Mouse (Mus musculus): ENCODE measurements at regions not wholly inside any gene's neighbourhood (a gene's known extent, or its start where the extent isn't known, plus 50 kb on each side); places are given as distances from the start of the nearest gene placed in this dataset.

DNA sequence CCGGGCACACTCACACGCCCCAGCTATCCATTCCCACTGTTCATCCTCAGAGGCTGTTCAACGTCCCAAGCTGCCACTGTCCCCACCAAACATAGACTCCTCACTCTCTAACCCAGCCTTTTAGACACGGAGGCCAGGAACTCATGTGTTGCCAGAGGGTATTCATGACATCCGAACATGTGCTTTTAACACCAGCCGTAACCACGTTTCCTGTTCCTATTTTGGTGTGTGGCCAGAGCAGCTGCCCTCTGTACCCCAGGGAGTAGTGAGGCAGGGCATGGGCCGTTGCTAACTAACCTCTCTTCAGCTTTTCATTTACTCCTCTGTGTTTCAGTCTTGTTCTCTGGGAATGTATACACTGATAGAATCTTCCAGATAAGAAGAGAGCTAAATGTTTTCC lies 156.2 kb downstream of the Glrx3 start:
- Histone ChIP-seq H3K9me3 (replicated peaks; ENCODE audit: insufficient read depth, low read length) (no peaks in the 10 kb centered on the region), H3K79me2 (ENCODE audit: control insufficient read depth, insufficient read depth, low read length, poor library complexity) (no peaks in the 10 kb centered on the region), H3K27ac (ENCODE audit: control insufficient read depth, low read depth, low read length) (no peak overlapping the region), H3K36me3 (ENCODE audit: control insufficient read depth in 1 of 2, insufficient read depth in 2 of 2, low read length in 2 of 2) (no peaks in the 10 kb centered on the region), H3K9ac (ENCODE audit: control insufficient read depth, low read depth, low read length, poor library complexity, severe bottlenecking) (no peak overlapping the region), H3K4me1 (ENCODE audit: control insufficient read depth in 1 of 2, insufficient read depth in 2 of 2, low read length in 2 of 2) (no peaks in the 10 kb centered on the region), H3K27me3 (ENCODE audit: control insufficient read depth in 1 of 2, insufficient read depth in 2 of 2, low read length in 2 of 2) (no peaks in the 10 kb centered on the region), H3K4me3 (ENCODE audit: control insufficient read depth in 1 of 2, insufficient read depth in 1 of 2, low read depth in 2 of 2, low read length in 2 of 2) (no peak overlapping the region)
- TF ChIP-seq ZMIZ1 (IDR thresholded peaks at IDR 0.05; ENCODE audit: low read depth, low read length) (no peak), ZNF384 (IDR thresholded peaks at IDR 0.05; ENCODE audit: low read depth, low read length) (no peak), TCF12 (IDR thresholded peaks at IDR 0.05; ENCODE audit: low read depth, low read length) (no peak), MYB (IDR thresholded peaks at IDR 0.05; ENCODE audit: low read depth, low read length) (no peak), ZKSCAN1 (IDR thresholded peaks at IDR 0.05; ENCODE audit: low read depth, low read length) (no peak), GATA1 (IDR thresholded peaks at IDR 0.05; ENCODE audit: low read depth, low read length) (no peak), KAT2A (conservative IDR thresholded peaks at IDR 0.05; ENCODE audit: low read depth, low read length) (no peak), MAX (IDR thresholded peaks at IDR 0.05; ENCODE audit: low read length) (no peak), SIN3A (IDR thresholded peaks at IDR 0.05; ENCODE audit: low read length) (no peak), GABPA (IDR thresholded peaks at IDR 0.05; ENCODE audit: low read depth, low read length) (no peak), E2F4 (IDR thresholded peaks at IDR 0.05; ENCODE audit: borderline replicate concordance, low read depth, low read length) (no peak), NELFE (IDR thresholded peaks at IDR 0.05; ENCODE audit: low read depth, low read length) (no peak), HCFC1 (IDR thresholded peaks at IDR 0.05; ENCODE audit: low read depth, low read length) (no peak)
- DNase-seq (ENCODE audit: low read depth, low spot score), result no peak

DNA sequence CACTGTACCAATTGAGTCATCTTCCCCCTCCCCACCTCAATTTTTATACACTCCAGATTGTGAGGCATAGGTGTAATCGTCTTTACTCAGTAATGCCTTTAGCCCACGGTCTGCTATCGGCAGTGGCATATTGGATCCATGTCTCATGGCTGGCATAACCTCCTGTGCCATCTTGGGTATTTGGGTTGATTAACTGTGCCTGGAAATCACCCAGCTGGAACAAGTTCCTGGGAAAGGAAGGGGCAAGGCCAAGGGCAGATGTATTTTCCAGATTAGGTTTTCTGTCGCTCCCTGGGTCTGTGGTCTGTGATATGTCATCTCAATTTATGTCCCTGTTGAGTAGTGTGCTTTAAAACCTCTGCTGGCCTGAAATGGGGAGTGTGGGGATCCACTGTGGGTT lies 158.2 kb downstream of the Glrx3 start:
- no peaks in the 10 kb centered on the region for H3K36me3 ChIP-seq (ENCODE audit: control insufficient read depth in 1 of 2, insufficient read depth in 2 of 2, low read length in 2 of 2)
- no peaks in the 10 kb centered on the region for H3K9me3 ChIP-seq (replicated peaks; ENCODE audit: insufficient read depth, low read length)
- H3K4me1 ChIP-seq (ENCODE audit: control insufficient read depth in 1 of 2, insufficient read depth in 2 of 2, low read length in 2 of 2), result no peaks in the 10 kb centered on the region
- H3K27me3 ChIP-seq (ENCODE audit: control insufficient read depth in 1 of 2, insufficient read depth in 2 of 2, low read length in 2 of 2), result no peaks in the 10 kb centered on the region
- no peak overlapping the region for H3K4me3 ChIP-seq (ENCODE audit: control insufficient read depth in 1 of 2, insufficient read depth in 1 of 2, low read depth in 2 of 2, low read length in 2 of 2)
- DNase-seq (ENCODE audit: low read depth, low spot score), result no peak
- H3K27ac ChIP-seq (ENCODE audit: control insufficient read depth, low read depth, low read length), result no peak overlapping the region
- no peak overlapping the region for H3K9ac ChIP-seq (ENCODE audit: control insufficient read depth, low read depth, low read length, poor library complexity, severe bottlenecking)
- H3K79me2 ChIP-seq (ENCODE audit: control insufficient read depth, insufficient read depth, low read length, poor library complexity), result no peaks in the 10 kb centered on the region
- TF ChIP-seq ETS1 (IDR thresholded peaks at IDR 0.05; ENCODE audit: low read depth, low read length) (no peak), CHD2 (IDR thresholded peaks at IDR 0.05; ENCODE audit: low read length) (no peak), ZMIZ1 (IDR thresholded peaks at IDR 0.05; ENCODE audit: low read depth, low read length) (no peak), MXI1 (IDR thresholded peaks at IDR 0.05; ENCODE audit: low read depth, low read length) (no peak), TCF12 (IDR thresholded peaks at IDR 0.05; ENCODE audit: low read depth, low read length) (no peak), MAZ (IDR thresholded peaks at IDR 0.05; ENCODE audit: low read depth, low read length) (no peak), MYC (IDR thresholded peaks at IDR 0.05; ENCODE audit: low read depth, low read length) (no peak), BHLHE40 (IDR thresholded peaks at IDR 0.05; ENCODE audit: borderline replicate concordance, low read depth, low read length) (no peak), GATA1 (IDR thresholded peaks at IDR 0.05; ENCODE audit: low read depth, low read length) (no peak), SMC3 (IDR thresholded peaks at IDR 0.05; ENCODE audit: low read depth, low read length) (no peak), POLR2AphosphoS2 (IDR thresholded peaks at IDR 0.05; ENCODE audit: low read length) (no peak), SIN3A (IDR thresholded peaks at IDR 0.05; ENCODE audit: low read length) (no peak)
